Mouse (Mus musculus): Measurements from ENCODE around the gene Sox11. TPM values are rescaled to one million over a fixed set of nuclear protein-coding genes. Genes with fewer than 3 reads are reported as not detected.

Sox11 gene
- polyA plus RNA-seq, 2 experiments, result 0.37 to 0.80 TPM

- Histone ChIP-seq H3K27me3 (ENCODE audit: control insufficient read depth, insufficient read depth, low read length) (no peaks in the 10 kb centered on the region), H3K9ac (replicated peaks) (no peak overlapping the region), H3K27ac (no peak overlapping the region), H3K36me3 (replicated peaks; ENCODE audit: control insufficient read depth, insufficient read depth, low read depth) (no peaks in the 10 kb centered on the region), H3K4me2 (ENCODE audit: low read depth) (no peak overlapping the region), H3K9me3 (ENCODE audit: control insufficient read depth, low read length) (no peaks in the 10 kb centered on the region), H3K4me1 (replicated peaks; ENCODE audit: control insufficient read depth in 2 of 2, insufficient read depth in 2 of 2, low read length in 1 of 2) (0 out of 4 replicates have a peak, but pooled peaks cover 0 to 1% of the 10 kb centered on the region in 2 experiments), H3K4me3 (ENCODE audit: insufficient read depth in 1 of 2, low read depth in 2 of 2, low read length in 2 of 2) (no peak overlapping the region)
- WGBS (ENCODE audit: insufficient replicate concordance), result 29% methylated on average over 8 of the region's 8 CpGs
- ATAC-seq (ENCODE audit: insufficient read depth) (no peak), DNase-seq (ENCODE audit: low read depth in 3 of 3, low spot score in 3 of 3) (no peak)
- no peak for TF ChIP-seq EP300 (IDR thresholded peaks at IDR 0.05; ENCODE audit: low read depth)
- no peak for TF ChIP-seq CTCF (IDR thresholded peaks at IDR 0.05; ENCODE audit: low read depth)
These were observed 29.4 kb downstream of the Sox11 start for GRCm38 (mm10) chr12:27312985-27313384.

DNA sequence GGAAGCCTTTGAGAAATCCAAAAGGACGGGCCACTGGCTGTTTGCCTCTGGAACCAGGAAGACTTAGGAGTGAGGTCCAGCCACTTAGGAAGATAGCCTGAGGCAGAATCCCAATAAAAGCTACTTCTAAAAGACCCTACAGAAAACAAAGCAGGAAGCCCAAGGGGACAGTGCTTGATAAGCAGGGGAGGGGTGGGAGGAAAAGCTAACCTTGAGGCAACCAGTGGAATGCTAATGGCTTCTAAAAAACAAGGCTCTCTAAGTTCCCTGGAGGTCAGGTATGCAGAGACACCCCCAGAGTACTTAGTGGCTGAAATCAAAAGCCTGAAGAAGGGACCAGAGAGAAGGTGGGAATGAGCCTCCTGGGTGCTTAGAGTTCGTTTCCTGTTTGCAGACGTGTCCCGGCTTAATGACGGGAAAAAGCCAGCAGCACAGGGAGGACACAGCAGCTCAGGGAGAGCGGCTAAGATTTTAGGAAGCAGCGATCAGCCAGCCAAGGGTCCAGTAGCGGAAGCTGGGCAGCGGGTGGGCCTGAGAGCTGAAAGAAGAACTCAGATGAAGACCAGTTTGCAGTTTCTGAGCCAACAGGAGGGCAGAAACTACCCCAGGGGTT lies 30.4 kb downstream of the Sox11 start:
- H3K4me2 ChIP-seq (ENCODE audit: low read depth), result no peak overlapping the region
- ATAC-seq (ENCODE audit: insufficient read depth), result no peak
- no peaks in the 10 kb centered on the region for H3K9me3 ChIP-seq (ENCODE audit: control insufficient read depth, low read length)
- no peaks in the 10 kb centered on the region for H3K36me3 ChIP-seq (replicated peaks; ENCODE audit: control insufficient read depth, insufficient read depth, low read depth)
- no peak for TF ChIP-seq CTCF (IDR thresholded peaks at IDR 0.05; ENCODE audit: low read depth)
- TF ChIP-seq EP300 (IDR thresholded peaks at IDR 0.05; ENCODE audit: low read depth), result no peak
- no peak overlapping the region for H3K9ac ChIP-seq (replicated peaks)
- no peak overlapping the region for H3K27ac ChIP-seq
- no peak overlapping the region for H3K4me3 ChIP-seq (ENCODE audit: insufficient read depth in 1 of 2, low read depth in 2 of 2, low read length in 2 of 2)
- no peak for DNase-seq (ENCODE audit: low read depth in 3 of 3, low spot score in 3 of 3)
- H3K4me1 ChIP-seq (replicated peaks; ENCODE audit: control insufficient read depth in 2 of 2, insufficient read depth in 2 of 2, low read length in 1 of 2), result 0 out of 4 replicates have a peak, but pooled peaks cover 0 to 1% of the 10 kb centered on the region in 2 experiments
- no peaks in the 10 kb centered on the region for H3K27me3 ChIP-seq (ENCODE audit: control insufficient read depth, insufficient read depth, low read length)
- 7% methylated on average over 9 of the region's 9 CpGs for WGBS (ENCODE audit: insufficient replicate concordance)

DNA sequence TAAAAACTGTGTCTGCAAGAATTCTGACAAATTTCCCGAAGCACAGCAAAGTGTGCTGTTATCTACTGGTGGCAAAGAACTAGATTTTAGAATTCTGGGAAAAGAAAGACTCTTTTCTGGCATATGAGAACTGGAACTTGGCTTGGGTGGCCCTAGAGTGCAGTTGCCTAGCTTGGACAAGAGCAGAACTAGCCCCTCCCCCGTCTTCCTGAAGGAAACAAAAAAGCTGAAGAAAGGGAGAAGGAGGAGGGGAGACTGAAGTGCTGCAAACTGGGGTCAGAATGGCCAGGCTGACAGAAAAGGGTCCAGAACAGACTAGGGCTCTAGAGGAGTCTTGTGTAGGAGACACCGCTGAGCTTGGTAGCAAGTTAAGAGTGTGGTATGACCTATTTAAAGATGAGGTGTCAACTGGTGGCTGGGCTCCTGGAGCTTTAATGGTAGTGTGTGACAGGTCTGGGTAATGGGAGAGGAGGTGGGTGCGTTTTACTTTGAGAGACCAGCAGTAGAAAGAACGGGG lies 31.0 kb downstream of the Sox11 start:
- Histone ChIP-seq H3K27me3 (ENCODE audit: control insufficient read depth, insufficient read depth, low read length) (no peaks in the 10 kb centered on the region), H3K4me2 (ENCODE audit: low read depth) (no peak overlapping the region), H3K4me3 (ENCODE audit: insufficient read depth in 1 of 2, low read depth in 2 of 2, low read length in 2 of 2) (no peak overlapping the region), H3K9me3 (ENCODE audit: control insufficient read depth, low read length) (no peaks in the 10 kb centered on the region), H3K27ac (no peak overlapping the region), H3K9ac (replicated peaks) (no peak overlapping the region), H3K36me3 (replicated peaks; ENCODE audit: control insufficient read depth, insufficient read depth, low read depth) (no peaks in the 10 kb centered on the region), H3K4me1 (replicated peaks; ENCODE audit: control insufficient read depth in 2 of 2, insufficient read depth in 2 of 2, low read length in 1 of 2) (0 out of 4 replicates have a peak, but pooled peaks cover 0 to 1% of the 10 kb centered on the region in 2 experiments)
- TF ChIP-seq EP300 (IDR thresholded peaks at IDR 0.05; ENCODE audit: low read depth) (no peak), CTCF (IDR thresholded peaks at IDR 0.05; ENCODE audit: low read depth) (no peak)
- 12% methylated on average over 5 of the region's 5 CpGs for WGBS (ENCODE audit: insufficient replicate concordance)
- ATAC-seq (ENCODE audit: insufficient read depth) (no peak), DNase-seq (ENCODE audit: low read depth in 3 of 3, low spot score in 3 of 3) (no peak)

DNA sequence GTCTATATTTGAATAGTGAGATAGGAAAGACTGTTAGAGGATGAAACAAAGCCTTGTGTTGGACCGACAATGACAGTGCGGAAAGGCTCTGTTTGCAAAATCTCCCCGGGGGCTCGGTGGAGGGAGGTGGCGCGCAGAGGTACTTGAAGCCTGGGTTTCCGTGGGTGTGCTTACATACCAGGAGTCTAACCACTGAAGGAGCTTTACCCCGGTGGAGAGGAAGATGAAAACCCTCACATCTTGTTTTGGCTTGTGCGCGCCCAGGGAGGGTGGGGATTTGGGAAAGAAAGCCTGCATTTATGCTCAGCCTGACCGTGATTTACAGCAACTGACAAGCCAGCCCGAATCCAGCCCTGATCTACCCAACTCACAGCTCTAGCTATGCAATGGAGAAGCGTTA lies 31.7 kb downstream of the Sox11 start:
- no peak for TF ChIP-seq EP300 (IDR thresholded peaks at IDR 0.05; ENCODE audit: low read depth)
- TF ChIP-seq CTCF (IDR thresholded peaks at IDR 0.05; ENCODE audit: low read depth), result no peak
- H3K4me2 ChIP-seq (ENCODE audit: low read depth), result no peak overlapping the region
- H3K4me3 ChIP-seq (ENCODE audit: insufficient read depth in 1 of 2, low read depth in 2 of 2, low read length in 2 of 2), result no peak overlapping the region
- ATAC-seq (ENCODE audit: insufficient read depth) (no peak), DNase-seq (ENCODE audit: low read depth in 3 of 3, low spot score in 3 of 3) (no peak)
- no peaks in the 10 kb centered on the region for H3K36me3 ChIP-seq (replicated peaks; ENCODE audit: control insufficient read depth, insufficient read depth, low read depth)
- 46% methylated on average over 13 of the region's 13 CpGs for WGBS (ENCODE audit: insufficient replicate concordance)
- H3K4me1 ChIP-seq (replicated peaks; ENCODE audit: control insufficient read depth in 2 of 2, insufficient read depth in 2 of 2, low read length in 1 of 2), result 0 out of 4 replicates have a peak, but pooled peaks cover 0 to 1% of the 10 kb centered on the region in 2 experiments
- H3K9ac ChIP-seq (replicated peaks), result no peak overlapping the region
- H3K27me3 ChIP-seq (ENCODE audit: control insufficient read depth, insufficient read depth, low read length), result no peaks in the 10 kb centered on the region
- H3K9me3 ChIP-seq (ENCODE audit: control insufficient read depth, low read length), result no peaks in the 10 kb centered on the region
- H3K27ac ChIP-seq, result no peak overlapping the region

DNA sequence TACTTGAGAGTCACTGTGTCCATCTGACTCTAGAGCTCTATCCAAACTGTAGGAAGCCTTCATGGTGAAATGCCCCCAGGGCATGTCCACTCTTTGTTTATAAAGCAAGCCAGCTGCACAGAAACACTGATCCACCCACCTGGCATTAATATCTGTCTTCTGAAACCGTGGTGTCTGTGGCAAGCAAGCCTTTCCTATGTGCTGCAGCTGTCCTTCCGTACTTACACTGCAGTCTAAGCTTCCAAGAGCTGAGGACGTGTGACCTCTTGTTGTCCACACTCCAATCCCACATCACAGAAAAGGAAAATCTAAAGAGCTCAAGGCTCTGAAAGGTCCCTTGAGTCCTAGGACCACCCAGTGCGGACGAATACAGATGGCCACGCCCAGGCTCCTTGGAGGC lies 32.4 kb downstream of the Sox11 start:
- H3K9me3 ChIP-seq (ENCODE audit: control insufficient read depth, low read length), result no peaks in the 10 kb centered on the region
- no peak overlapping the region for H3K4me2 ChIP-seq (ENCODE audit: low read depth)
- TF ChIP-seq EP300 (IDR thresholded peaks at IDR 0.05; ENCODE audit: low read depth) (no peak), CTCF (IDR thresholded peaks at IDR 0.05; ENCODE audit: low read depth) (no peak)
- no peaks in the 10 kb centered on the region for H3K36me3 ChIP-seq (replicated peaks; ENCODE audit: control insufficient read depth, insufficient read depth, low read depth)
- no peak for ATAC-seq (ENCODE audit: insufficient read depth)
- DNase-seq (ENCODE audit: low read depth in 3 of 3, low spot score in 3 of 3), result no peak
- no peaks in the 10 kb centered on the region for H3K27me3 ChIP-seq (ENCODE audit: control insufficient read depth, insufficient read depth, low read length)
- H3K4me1 ChIP-seq (replicated peaks; ENCODE audit: control insufficient read depth in 2 of 2, insufficient read depth in 2 of 2, low read length in 1 of 2), result peaks cover 0 to 1% of the 10 kb centered on the region in 2 experiments; a peak in 1 of 4 replicates
- WGBS (ENCODE audit: insufficient replicate concordance), result 54% methylated on average over 6 of the region's 6 CpGs
- no peak overlapping the region for H3K27ac ChIP-seq
- H3K9ac ChIP-seq (replicated peaks), result no peak overlapping the region
- H3K4me3 ChIP-seq (ENCODE audit: insufficient read depth in 1 of 2, low read depth in 2 of 2, low read length in 2 of 2), result no peak overlapping the region

Measured in liver, embryonic 14.5 days (tissue).